Mouse (Mus musculus) embryonic facial prominence, embryonic 14.5 days (tissue): Measurements from ENCODE around the gene Zfhx3. TPM values are rescaled to one million over a fixed set of nuclear protein-coding genes. Genes with fewer than 3 reads are reported as not detected.

ENCODE experiments used
- ATAC-seq: fragments of 200-750 bp; cut with Nextera tagmentation; 2 replicates; pipeline ENCODE4 v1.8.0; 2017; ENCODE audit warnings: low read depth, moderate number of reproducible peaks, moderate TSS enrichment
- DNase-seq: peaks from one replicate; pipeline ENCODE4 v3.0.0-alpha.2; 2015; ENCODE audit warnings: low spot score
- H3K27ac ChIP-seq: fragments of 300-500 bp; sonication (generic); replicated peaks from 2 replicates; pipeline ENCODE4 v1.5.1; 2014; ENCODE audit warnings: low read depth, mild to moderate bottlenecking, low read length, moderate library complexity
- H3K27me3 ChIP-seq: fragments of 300-500 bp; sonication (generic); replicated peaks from 2 replicates; pipeline ENCODE4 v1.6.1; 2014; ENCODE audit warnings: low read length; ENCODE audit not compliant: control insufficient read depth, insufficient read depth
- H3K36me3 ChIP-seq: fragments of 300-500 bp; sonication (generic); 2 replicates; pipeline ENCODE4 v1.6.1; 2014; ENCODE audit warnings: low read length, mixed read lengths; ENCODE audit not compliant: control insufficient read depth, insufficient read depth
- H3K4me1 ChIP-seq: fragments of 300-500 bp; sonication (generic); 2 replicates; pipeline ENCODE4 v1.6.1; 2014; ENCODE audit warnings: antibody characterized with exemption, low read length; ENCODE audit not compliant: control insufficient read depth, insufficient read depth
- H3K4me2 ChIP-seq: fragments of 300-500 bp; sonication (generic); 2 replicates; pipeline ENCODE4 v1.6.1; 2014; ENCODE audit warnings: low read depth, mild to moderate bottlenecking, low read length, moderate library complexity, mixed read lengths
- H3K4me3 ChIP-seq: fragments of 300-500 bp; sonication (generic); 2 replicates; pipeline ENCODE4 v1.5.1; 2014; ENCODE audit warnings: low read depth, mild to moderate bottlenecking, low read length
- H3K9ac ChIP-seq: fragments of 300-500 bp; sonication (generic); 2 replicates; pipeline ENCODE4 v1.6.1; 2014; ENCODE audit warnings: low read depth, mild to moderate bottlenecking, low read length, moderate library complexity, mixed read lengths
- H3K9me3 ChIP-seq: fragments of 300-500 bp; sonication (generic); 2 replicates; pipeline ENCODE4 v1.6.1; 2016; ENCODE audit warnings: low read length; ENCODE audit not compliant: control insufficient read depth
- WGBS: fragments of 180-500 bp; shearing (Covaris S2); extraction: QIAGEN DNeasy Blood & Tissue Kit; methylation state at CpG from one replicate; pipeline ENCODE4 v1.1.7; 2014; 5-methylcytosine and 5-hydroxymethylcytosine counted together
- polyA plus RNA-seq: library from polyadenylated mRNA; unstranded; fragments of >200 nt; fragmentation: Nextera tagmentation; extraction: Ambion mirVana; gene quantifications from 2 replicates; pipeline ENCODE4 v1.2.1, GENCODE M21; 2014

Zfhx3 gene
- polyA plus RNA-seq, 1 experiment from 2014 or later: 14.2 TPM

DNA sequence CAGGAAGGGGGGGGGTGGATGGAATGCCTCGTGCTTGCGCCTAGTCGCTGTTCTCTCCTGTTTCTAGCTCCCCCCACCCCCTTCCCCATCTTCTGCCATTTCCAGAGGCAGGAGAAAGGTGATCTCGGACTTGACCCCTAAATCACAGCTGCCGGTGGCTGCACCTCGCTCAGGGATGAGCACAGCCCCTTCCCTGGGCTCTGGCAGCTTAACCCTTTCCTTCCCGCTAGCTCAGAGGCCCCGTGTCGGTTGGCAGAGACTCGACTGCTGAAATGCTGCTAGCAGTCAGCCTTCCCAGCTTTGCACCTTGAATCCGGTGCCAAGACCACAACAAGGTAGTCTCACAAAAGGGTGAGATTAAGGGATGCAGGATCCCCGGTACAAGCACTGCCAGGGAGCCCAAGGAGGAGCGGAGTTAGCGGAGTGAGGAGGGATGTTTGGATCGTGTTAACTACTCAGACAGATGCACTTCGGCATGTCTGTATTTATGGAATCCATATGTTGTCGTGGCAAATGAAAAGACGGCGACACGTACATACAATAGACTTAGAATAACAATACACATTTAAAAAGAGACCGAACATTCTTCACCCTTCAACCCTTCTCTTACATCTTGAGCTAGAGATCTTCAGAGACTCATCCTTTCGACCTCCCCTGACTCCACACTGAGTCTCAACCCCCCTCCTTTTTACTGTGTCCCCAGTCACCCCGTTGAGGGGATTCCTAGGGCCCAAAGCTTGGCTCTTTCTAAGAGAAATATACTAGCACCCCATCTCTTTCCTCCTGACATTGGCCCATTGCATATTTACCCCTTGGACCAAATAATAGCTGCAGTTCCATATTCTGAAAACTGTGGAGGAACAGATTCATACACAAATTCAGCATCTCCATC is 757.3 kb downstream of the Zfhx3 start:
- peaks cover 33% of the 10 kb centered on the region for H3K27me3 ChIP-seq
- no peak for DNase-seq
- WGBS: 4% methylated on average over 23 of the region's 23 CpGs
- H3K27ac ChIP-seq: peak overlapping the region; percentile 75
- H3K4me1 ChIP-seq: peaks cover 42% of the 10 kb centered on the region
- no peaks in the 10 kb centered on the region for H3K9me3 ChIP-seq
- H3K4me2 ChIP-seq: peak overlapping the region; percentile 57
- H3K36me3 ChIP-seq: no peaks in the 10 kb centered on the region
- H3K9ac ChIP-seq: peak overlapping the region; percentile 59
- H3K4me3 ChIP-seq: peak overlapping the region; percentile 28
- ATAC-seq: no peak

DNA sequence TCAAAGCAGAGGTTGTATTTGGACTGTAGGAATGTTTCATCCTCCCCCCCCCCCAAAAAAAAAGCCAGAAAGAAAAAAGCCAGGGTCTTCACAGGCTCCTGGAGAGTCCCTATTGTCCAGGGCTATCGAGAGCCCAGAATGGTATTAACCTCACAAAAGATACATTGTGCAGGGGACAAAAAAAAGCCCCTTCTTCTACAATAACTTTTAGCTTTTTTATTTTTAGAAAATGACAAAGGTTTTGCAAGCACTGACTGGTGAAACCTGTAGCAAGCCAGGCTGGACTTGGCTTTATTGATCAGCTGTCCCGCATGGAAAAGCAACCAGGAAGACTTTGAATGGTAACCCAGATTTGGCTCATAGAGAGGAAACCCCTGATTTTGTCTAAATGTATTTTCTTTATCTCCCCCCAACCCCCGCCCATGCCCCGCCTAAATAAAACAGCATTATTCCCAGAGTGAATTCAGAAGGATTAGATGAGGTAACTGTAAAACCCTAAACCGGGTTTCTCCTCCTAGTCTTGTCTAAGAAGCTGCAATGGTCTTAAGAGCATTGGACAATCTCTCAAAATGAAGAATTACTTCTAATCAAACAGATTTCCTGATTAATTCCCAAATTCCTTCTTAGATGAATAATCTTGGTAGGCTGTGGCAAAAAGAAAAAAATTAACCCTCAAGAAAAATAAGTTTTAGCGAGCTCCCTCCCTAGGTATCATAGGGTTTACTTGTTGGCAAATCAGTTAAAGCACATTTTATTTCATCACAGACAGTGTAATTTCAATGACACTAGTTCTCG is 759.1 kb downstream of the Zfhx3 start:
- 22% methylated on average over 7 of the region's 7 CpGs for WGBS
- Histone ChIP-seq H3K9ac (peak overlapping the region; percentile 99), H3K9me3 (no peaks in the 10 kb centered on the region), H3K4me3 (peak overlapping the region; percentile 92), H3K4me2 (peak overlapping the region; percentile 96), H3K27me3 (peaks cover 14% of the 10 kb centered on the region), H3K36me3 (no peaks in the 10 kb centered on the region), H3K27ac (peak overlapping the region; percentile 99), H3K4me1 (peaks cover 43% of the 10 kb centered on the region)
- ATAC-seq (no peak), DNase-seq (no peak)

DNA sequence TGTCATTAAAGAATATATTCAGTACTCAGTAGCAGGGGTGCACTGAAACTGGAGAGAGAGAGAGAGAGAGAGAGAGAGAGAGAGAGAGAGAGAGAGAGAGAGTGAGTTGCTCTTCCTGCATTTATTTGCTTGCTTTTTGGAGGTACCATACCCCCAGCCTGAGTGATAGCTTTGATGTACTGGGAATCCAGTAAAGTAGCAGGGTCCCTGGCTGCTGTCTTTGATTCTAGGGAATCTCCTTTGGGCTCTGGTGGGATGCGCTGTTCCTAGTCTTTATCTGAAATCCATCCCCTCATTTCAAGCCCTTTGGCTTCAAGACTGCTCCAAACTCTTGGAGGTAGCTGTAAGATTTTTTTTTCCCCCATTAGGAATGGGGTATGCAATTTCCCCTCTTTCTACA is 759.8 kb downstream of the Zfhx3 start:
- Histone ChIP-seq H3K4me2 (peak overlapping the region; percentile 96), H3K27me3 (peaks cover 12% of the 10 kb centered on the region), H3K27ac (peak overlapping the region; percentile 99), H3K36me3 (no peaks in the 10 kb centered on the region), H3K4me1 (peaks cover 47% of the 10 kb centered on the region), H3K9ac (peak overlapping the region; percentile 99), H3K4me3 (peak overlapping the region; percentile 92), H3K9me3 (no peaks in the 10 kb centered on the region)
- no peak for ATAC-seq
- DNase-seq: no peak
- 40% methylated on average over 1 of the region's 1 CpGs for WGBS

DNA sequence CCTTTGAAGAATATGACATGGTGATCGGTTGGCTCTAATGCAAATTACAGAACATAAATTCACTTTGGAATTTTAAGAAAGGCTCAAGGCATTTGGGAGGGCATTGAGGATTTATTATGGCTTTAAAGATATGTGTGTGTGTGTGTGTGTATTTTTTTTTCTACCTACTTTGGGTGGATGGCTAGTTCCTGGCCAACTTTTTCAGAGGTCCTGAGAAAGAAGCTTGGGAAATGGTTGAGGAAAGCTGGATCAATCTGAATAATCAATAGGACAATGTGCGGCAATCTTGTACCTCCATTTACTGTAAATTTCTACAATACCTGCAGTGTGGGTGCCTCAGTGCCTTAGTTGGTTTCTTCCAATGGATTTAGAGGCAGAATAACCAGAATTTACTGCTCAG is 763.3 kb downstream of the Zfhx3 start:
- 40% methylated on average over 2 of the region's 2 CpGs for WGBS

DNA sequence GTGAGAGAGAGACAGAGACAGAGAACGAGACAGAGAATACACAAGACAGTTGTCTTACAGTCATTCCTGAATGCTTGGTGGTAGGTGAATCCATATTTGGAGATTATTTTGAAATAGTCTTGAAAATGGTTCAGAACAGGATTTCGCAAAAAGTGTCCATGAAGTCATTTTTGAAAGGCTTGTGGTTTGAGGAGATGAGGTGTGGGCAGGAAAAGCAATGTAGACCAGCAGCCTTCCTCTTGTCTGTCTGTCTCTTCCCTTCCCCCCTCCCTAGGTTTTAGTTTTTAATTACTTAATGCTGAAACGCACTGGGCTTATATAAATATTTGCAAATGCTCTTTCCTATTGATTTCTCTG is 764.0 kb downstream of the Zfhx3 start:
- H3K9me3 ChIP-seq: no peaks in the 10 kb centered on the region
- H3K4me2 ChIP-seq: peak overlapping the region; percentile 96
- peak overlapping the region; percentile 92 for H3K4me3 ChIP-seq
- H3K27me3 ChIP-seq: no peaks in the 10 kb centered on the region; the same call in 1 of the 2 replicates
- H3K27ac ChIP-seq: peak overlapping the region; percentile 99
- no peak for DNase-seq
- H3K9ac ChIP-seq: peak overlapping the region; percentile 99
- WGBS: 36% methylated on average over 3 of the region's 3 CpGs
- no peaks in the 10 kb centered on the region for H3K36me3 ChIP-seq
- peaks cover 57% of the 10 kb centered on the region for H3K4me1 ChIP-seq
- no peak for ATAC-seq

More for the DNA sequence above, 763.3 kb downstream of the Zfhx3 start:
- peak overlapping the region; percentile 99 for H3K9ac ChIP-seq
- peak overlapping the region; percentile 96 for H3K4me2 ChIP-seq
- H3K27me3 ChIP-seq: no peaks in the 10 kb centered on the region; the same call in 1 of the 2 replicates
- no peaks in the 10 kb centered on the region for H3K36me3 ChIP-seq
- peaks cover 53% of the 10 kb centered on the region for H3K4me1 ChIP-seq
- no peak for ATAC-seq
- H3K27ac ChIP-seq: peak overlapping the region; percentile 99
- H3K4me3 ChIP-seq: peak overlapping the region; percentile 92
- H3K9me3 ChIP-seq: no peaks in the 10 kb centered on the region
- no peak for DNase-seq

DNA sequence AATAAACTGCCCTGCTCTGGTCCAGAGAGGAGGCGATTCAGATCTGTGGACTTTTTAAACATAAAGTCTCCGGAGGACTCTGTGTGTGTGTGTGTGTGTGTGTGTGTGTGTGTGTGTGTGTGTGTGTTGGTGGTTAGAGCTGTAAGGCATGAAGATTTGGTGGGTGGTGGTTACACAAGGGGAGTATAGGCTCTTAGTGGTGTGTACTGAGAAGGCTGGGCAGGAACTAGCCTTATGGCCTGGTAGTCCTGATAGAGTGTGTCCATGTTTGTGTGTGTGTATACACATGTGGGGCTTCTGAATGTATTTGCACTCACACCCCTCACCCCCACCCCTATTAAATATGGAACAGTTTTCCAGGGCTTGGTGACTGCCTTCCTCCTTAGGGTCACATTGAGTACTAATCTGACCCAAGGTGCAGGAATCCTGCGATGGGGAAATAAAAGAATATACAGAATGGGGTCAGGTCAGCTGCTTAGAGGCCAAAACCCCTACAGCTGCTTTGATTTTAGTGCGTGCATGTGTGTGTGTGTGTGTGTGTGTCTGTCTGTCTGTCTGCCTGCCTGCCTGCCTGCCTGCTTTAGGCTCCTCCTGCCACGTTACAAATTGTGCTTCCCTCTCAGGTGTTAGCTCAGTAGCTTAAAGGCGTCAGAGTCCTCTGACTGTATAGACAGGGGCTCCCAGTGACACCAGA is 764.6 kb downstream of the Zfhx3 start:
- Histone ChIP-seq H3K9me3 (no peaks in the 10 kb centered on the region), H3K36me3 (no peaks in the 10 kb centered on the region), H3K27me3 (no peaks in the 10 kb centered on the region), H3K9ac (peak overlapping the region; percentile 99), H3K4me2 (peak overlapping the region; percentile 96), H3K4me3 (peak overlapping the region; percentile 92), H3K27ac (peak overlapping the region; percentile 99), H3K4me1 (peaks cover 59% of the 10 kb centered on the region)
- WGBS: 26% methylated on average over 6 of the region's 6 CpGs
- DNase-seq: no peak
- no peak for ATAC-seq

DNA sequence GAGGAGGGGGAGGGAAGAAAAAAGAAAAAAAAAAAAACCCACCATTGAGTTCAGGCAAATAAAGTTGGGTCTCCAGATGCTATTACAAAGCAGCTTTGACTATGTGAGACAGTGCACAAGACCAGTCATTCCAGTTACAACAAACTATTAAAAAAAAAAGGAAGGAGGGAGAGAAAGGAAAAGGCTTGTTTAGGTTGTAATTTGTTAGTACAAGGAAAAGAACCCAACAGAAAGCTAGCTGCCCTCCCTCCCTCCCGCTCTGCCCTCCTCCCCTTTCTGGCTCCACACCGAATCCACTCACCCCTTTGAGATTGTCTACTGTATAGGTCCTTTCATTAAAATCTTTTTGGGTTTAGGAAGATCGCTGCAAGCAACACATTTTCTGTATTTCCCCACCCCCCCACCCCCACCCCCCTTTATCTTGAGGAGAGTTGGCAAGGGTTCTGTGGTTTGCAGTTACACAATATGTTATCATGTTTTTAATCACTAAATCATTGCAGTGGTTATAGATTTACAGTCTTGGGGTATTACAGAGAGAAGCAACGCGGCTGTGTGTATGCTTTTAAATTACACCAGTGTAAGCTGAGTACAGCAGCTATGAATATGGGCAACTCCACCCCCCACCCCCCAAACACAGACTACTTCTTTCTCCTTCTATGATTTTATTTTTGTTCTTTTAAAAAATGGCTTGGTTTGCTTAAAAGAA is 765.3 kb downstream of the Zfhx3 start:
- H3K27me3 ChIP-seq: no peaks in the 10 kb centered on the region
- peak overlapping the region; percentile 96 for H3K4me2 ChIP-seq
- peak overlapping the region; percentile 92; the same call in 1 of the 2 replicates for H3K4me3 ChIP-seq
- H3K9ac ChIP-seq: peak overlapping the region; percentile 99
- whole genome bisulfite sequencing: 22% methylated on average over 5 of the region's 5 CpGs
- no peaks in the 10 kb centered on the region for H3K9me3 ChIP-seq
- no peaks in the 10 kb centered on the region for H3K36me3 ChIP-seq
- H3K27ac ChIP-seq: peak overlapping the region; percentile 99
- H3K4me1 ChIP-seq: peaks cover 66% of the 10 kb centered on the region
- ATAC-seq (0 out of 2 replicates have a peak, but pooled peaks have one; percentile 7), DNase-seq (no peak)
